Mouse (Mus musculus): Measurements from ENCODE around the gene Vmn1r84. TPM values are rescaled to one million over a fixed set of nuclear protein-coding genes. Genes with fewer than 3 reads are reported as not detected.

Gene Vmn1r84
- polyA plus RNA-seq (2014; fragmentation: Nextera tagmentation; extraction: Ambion mirVana), result not detected in 2 replicates

DNA sequence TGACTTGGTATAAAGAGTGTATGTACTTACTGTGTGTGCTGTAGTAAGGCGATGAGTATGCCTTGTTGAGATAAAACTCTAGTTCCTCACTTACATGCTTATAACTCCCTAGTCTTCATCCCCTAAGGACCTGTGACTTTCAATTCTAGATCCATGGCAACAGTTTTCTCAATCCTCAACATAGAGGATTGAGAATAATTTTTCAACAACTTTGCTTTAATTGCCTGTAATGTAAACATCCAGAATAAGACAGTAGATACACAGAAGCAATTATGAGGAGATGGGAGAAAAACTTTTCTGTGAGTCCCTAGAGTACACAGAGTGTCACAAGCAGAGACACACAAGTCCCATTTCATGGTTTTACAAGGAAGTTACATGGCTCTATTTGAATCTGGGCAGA lies at the start of gene Vmn1r84:
Gene Vmn1r84, minus strand, starts transcription at position 101 of the 400 bp plus-strand sequence.
- WGBS, result 57% methylated on average over 1 of the region's 1 CpGs
- Histone ChIP-seq H3K4me3 (ENCODE audit: low read depth, low read length) (no peak within 1 kb of the TSS), H3K4me2 (replicated peaks; ENCODE audit: low read depth, low read length) (no peak within 1 kb of the TSS), H3K9ac (replicated peaks; ENCODE audit: low read depth, low read length) (no peak within 1 kb of the TSS), H3K27ac (ENCODE audit: low read length) (no peak within 1 kb of the TSS), H3K9me3 (ENCODE audit: control insufficient read depth, low read depth, low read length) (no peaks in the 10 kb centered on the region), H3K36me3 (ENCODE audit: control insufficient read depth, insufficient read depth, low read length) (no peaks in the 10 kb centered on the region), H3K4me1 (ENCODE audit: control insufficient read depth, insufficient read depth, low read length) (no peaks in the 10 kb centered on the region), H3K27me3 (ENCODE audit: control insufficient read depth, insufficient read depth, low read length) (no peaks in the 10 kb centered on the region)
- no peak for ATAC-seq (ENCODE audit: insufficient number of reproducible peaks, insufficient read depth, low FRiP score, low read depth)

DNA sequence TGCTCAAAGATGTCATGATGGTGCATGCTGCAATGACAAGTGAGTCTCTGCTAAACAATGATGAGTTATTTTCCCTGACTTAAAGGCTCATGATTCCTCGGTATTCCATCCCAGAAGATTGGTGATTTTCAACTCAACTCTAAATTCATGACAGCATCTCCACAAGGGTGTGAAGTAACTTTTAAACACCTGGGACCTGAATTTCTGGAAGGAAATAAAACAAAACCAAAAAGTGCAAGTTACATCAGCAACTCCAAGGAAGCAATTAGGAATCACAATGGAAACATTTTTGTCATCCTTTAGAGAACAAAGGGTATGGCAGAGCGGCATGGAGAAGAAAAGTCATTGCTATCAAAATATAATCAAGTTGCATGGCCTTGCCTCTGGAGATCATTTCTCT lies 39.7 kb downstream of the Vmn1r84 start, which contains the start of gene Vmn1r83:
Gene Vmn1r83, minus strand, starts transcription at position 101 of the 400 bp plus-strand sequence.
- WGBS, result 79% methylated on average over 2 of the region's 2 CpGs

More for the DNA sequence above, 39.7 kb downstream of the Vmn1r84 start, which contains the start of gene Vmn1r83:
- H3K4me1 ChIP-seq (ENCODE audit: control insufficient read depth, insufficient read depth, low read length), result no peaks in the 10 kb centered on the region
- no peaks in the 10 kb centered on the region for H3K36me3 ChIP-seq (ENCODE audit: control insufficient read depth, insufficient read depth, low read length)
- no peak within 1 kb of the TSS for H3K27ac ChIP-seq (ENCODE audit: low read length)
- ATAC-seq (ENCODE audit: insufficient number of reproducible peaks, insufficient read depth, low FRiP score, low read depth), result no peak
- no peaks in the 10 kb centered on the region for H3K27me3 ChIP-seq (ENCODE audit: control insufficient read depth, insufficient read depth, low read length)
- no peak within 1 kb of the TSS for H3K9ac ChIP-seq (replicated peaks; ENCODE audit: low read depth, low read length)
- no peak within 1 kb of the TSS for H3K4me2 ChIP-seq (replicated peaks; ENCODE audit: low read depth, low read length)
- H3K4me3 ChIP-seq (ENCODE audit: low read depth, low read length), result no peak within 1 kb of the TSS
- no peaks in the 10 kb centered on the region; the same call in 1 of the 2 replicates for H3K9me3 ChIP-seq (ENCODE audit: control insufficient read depth, low read depth, low read length)

Small RNA genes lying within 50 kb of the gene (microRNA-seq; reads per million reads assigned to microRNA genes)
- gene Gm23521, result not detected

Other genes with a start within 250 kb of the Vmn1r84 start
- gene Vmn1r78, start 219.0 kb downstream of the Vmn1r84 start, polyA plus RNA-seq (2014; fragmentation: Nextera tagmentation; extraction: Ambion mirVana), result not detected in 2 replicates
- gene Vmn1r79, start 198.0 kb downstream of the Vmn1r84 start, polyA plus RNA-seq (2014; fragmentation: Nextera tagmentation; extraction: Ambion mirVana), result not detected in 2 replicates
- not detected in 2 replicates for gene Vmn1r80, start 180.0 kb downstream of the Vmn1r84 start, polyA plus RNA-seq (2014; fragmentation: Nextera tagmentation; extraction: Ambion mirVana)
- gene Vmn1r81, start 101.0 kb downstream of the Vmn1r84 start, polyA plus RNA-seq (2014; fragmentation: Nextera tagmentation; extraction: Ambion mirVana), result not detected in 2 replicates
- not detected in 2 replicates for gene Vmn1r82, start 68.8 kb downstream of the Vmn1r84 start, polyA plus RNA-seq (2014; fragmentation: Nextera tagmentation; extraction: Ambion mirVana)
- gene Vmn1r83, start 39.8 kb downstream of the Vmn1r84 start, polyA plus RNA-seq (2014; fragmentation: Nextera tagmentation; extraction: Ambion mirVana), result 0.17 TPM in 1 of 2 replicates, not detected in the other
- gene Zfp551, start 53.5 kb upstream of the Vmn1r84 start, polyA plus RNA-seq (2014; fragmentation: Nextera tagmentation; extraction: Ambion mirVana), result 4.5 and 4.8 TPM in 2 replicates
- gene Zfp606, start 109.0 kb upstream of the Vmn1r84 start, polyA plus RNA-seq (2014; fragmentation: Nextera tagmentation; extraction: Ambion mirVana), result 27.2 and 27.3 TPM in 2 replicates
- gene 2900092C05Rik, start 143.2 kb upstream of the Vmn1r84 start, polyA plus RNA-seq (2014; fragmentation: Nextera tagmentation; extraction: Ambion mirVana), result not detected in 2 replicates
- 0.03 TPM in 1 of 2 replicates, not detected in the other for gene Vmn2r53, start 239.5 kb upstream of the Vmn1r84 start, polyA plus RNA-seq (2014; fragmentation: Nextera tagmentation; extraction: Ambion mirVana)